Mouse (Mus musculus) frontal cortex, adult (tissue): ENCODE measurements around the gene Adam34.
"Not testable (repeated sequence)": the region's sequence is repeated elsewhere in the genome, so short reads cannot be mapped to it uniquely, and the experiment has no call there.

Source experiments
- ATAC-seq: cut with Nextera tagmentation; 2 replicates; pipeline ENCODE4 v1.9.2; 2017; ENCODE audit warnings: mild to moderate bottlenecking, moderate library complexity, mixed read lengths; ENCODE audit not compliant: low TSS enrichment

The Adam34 gene

GRCm38 (mm10) chr8:43709949-43710348 lies at the start of gene Adam34:
Gene Adam34 (minus strand): TSS chr8:43710049.
- ATAC-seq = no peak

- no peak for ATAC-seq
Observed at GRCm38 (mm10) chr8:43627176-43627575, 82.7 kb downstream of the Adam34 start, which contains the start of gene Gm5346. Gene Gm5346 (minus strand): TSS chr8:43627276.

- ATAC-seq = no peak
Observed at GRCm38 (mm10) chr8:43616046-43616445, 93.8 kb downstream of the Adam34 start.

GRCm38 (mm10) chr8:43603657-43604056 lies 106.2 kb downstream of the Adam34 start:
- ATAC-seq = not testable (repeated sequence)

- not testable (repeated sequence) for ATAC-seq
Observed at GRCm38 (mm10) chr8:43603166-43603565, 106.7 kb downstream of the Adam34 start.
